Mouse (Mus musculus) CH12.LX (cell line): ENCODE measurements around the gene Kat8. TPM values are rescaled to one million over a fixed set of nuclear protein-coding genes. Genes with fewer than 3 reads are reported as not detected.

Source experiments
- DNase-seq: peaks from one replicate; pipeline ENCODE4 v3.0.0-alpha.2; 2013; ENCODE audit errors: extremely low read depth
- H3K27ac ChIP-seq: 2 replicates; pipeline ENCODE4 v1.5.1; 2012; ENCODE audit warnings: low read depth, mild to moderate bottlenecking, control low read depth, moderate library complexity; ENCODE audit not compliant: insufficient read depth
- H3K27me3 ChIP-seq: replicated peaks from 2 replicates; pipeline ENCODE3; 2012; ENCODE audit warnings: inconsistent platforms
- H3K36me3 ChIP-seq, 2 experiments: replicated peaks in 1 of 2; 2 replicates each; pipeline versions ENCODE3 to v1.6.1; 2012; ENCODE audit warnings: inconsistent platforms in 1 of 2, low read length in 1 of 2, mild to moderate bottlenecking in 1 of 2, mixed read lengths in 1 of 2, moderate library complexity in 1 of 2; ENCODE audit not compliant: control insufficient read depth in 1 of 2, insufficient read depth in 1 of 2
- H3K4me1 ChIP-seq, 2 experiments: 2 replicates each; pipeline ENCODE4 v1.6.1; 2012; ENCODE audit warnings: inconsistent platforms in 1 of 2, moderate library complexity in 1 of 2; ENCODE audit not compliant: insufficient read depth in 2 of 2, control insufficient read depth in 1 of 2
- H3K4me2 ChIP-seq: 2 replicates; pipeline ENCODE4 v1.6.1; 2012; ENCODE audit warnings: low read depth, mild to moderate bottlenecking, control low read depth; ENCODE audit not compliant: poor library complexity, insufficient read depth, severe bottlenecking
- H3K4me3 ChIP-seq, 3 experiments: fragments of 150-350 bp in 1 of 3; sonication (generic) in 1 of 3; replicated peaks in 1 of 3; 2 replicates each; pipeline versions ENCODE3 to v1.5.1; 2011 to 2012; ENCODE audit warnings: low read depth in 2 of 3, low read length in 2 of 3, mild to moderate bottlenecking in 2 of 3, moderate library complexity in 2 of 3, control low read depth in 1 of 3, improper control_type of control experiment in 1 of 3, inconsistent platforms in 1 of 3, mixed read lengths in 1 of 3; ENCODE audit not compliant: poor library complexity in 1 of 3
- H3K79me2 ChIP-seq: replicated peaks from 2 replicates; pipeline ENCODE4 v1.6.1; 2012; ENCODE audit warnings: mild to moderate bottlenecking, moderate library complexity; ENCODE audit not compliant: control insufficient read depth, poor library complexity, insufficient read depth, severe bottlenecking; ENCODE audit errors: extremely low read depth
- H3K9ac ChIP-seq: 2 replicates; pipeline ENCODE4 v1.6.1; 2012; ENCODE audit warnings: low read depth, mild to moderate bottlenecking, control low read depth, moderate library complexity; ENCODE audit not compliant: insufficient read depth
- H3K9me3 ChIP-seq: replicated peaks from 2 replicates; pipeline ENCODE3; 2012; ENCODE audit warnings: low read length, inconsistent platforms, mixed read lengths
- BHLHE40 ChIP-seq: IDR thresholded peaks from 2 replicates; pipeline ENCODE4 v1.6.1; 2011; ENCODE audit warnings: mild to moderate bottlenecking, low read depth, low read length, improper control_type of control experiment
- CHD2 ChIP-seq: IDR thresholded peaks from 2 replicates; pipeline ENCODE4 v1.6.1; 2011; ENCODE audit warnings: low read length, improper control_type of control experiment
- CTCF ChIP-seq, 2 experiments: IDR thresholded peaks in 1 of 2; conservative IDR thresholded peaks in 1 of 2; 2 replicates each; pipeline ENCODE4 v1.5.1; 2011 to 2012; ENCODE audit warnings: low read depth in 2 of 2, low read length in 2 of 2, improper control_type of control experiment in 1 of 2, inconsistent platforms in 1 of 2, mild to moderate bottlenecking in 1 of 2, moderate library complexity in 1 of 2
- ELF1 ChIP-seq: IDR thresholded peaks from 2 replicates; pipeline ENCODE4 v1.6.1; 2014; ENCODE audit warnings: low read depth, mild to moderate bottlenecking, inconsistent platforms, low read length, improper control_type of control experiment
- EP300 ChIP-seq: IDR thresholded peaks from 2 replicates; pipeline ENCODE4 v1.6.1; 2011; ENCODE audit warnings: low read length, improper control_type of control experiment
- ETS1 ChIP-seq: conservative IDR thresholded peaks from 2 replicates; pipeline ENCODE4 v1.6.1; 2012; ENCODE audit warnings: low read depth, mild to moderate bottlenecking, inconsistent platforms, low read length, improper control_type of control experiment, moderate library complexity
- HCFC1 ChIP-seq: IDR thresholded peaks from 2 replicates; pipeline ENCODE4 v1.6.1; 2012; ENCODE audit warnings: low read depth, mild to moderate bottlenecking, inconsistent platforms, low read length, improper control_type of control experiment
- IRF4 ChIP-seq: IDR thresholded peaks from 2 replicates; pipeline ENCODE4 v1.6.1; 2014; ENCODE audit warnings: low read depth, mild to moderate bottlenecking, inconsistent platforms, low read length, improper control_type of control experiment
- JUN ChIP-seq: IDR thresholded peaks from 2 replicates; pipeline ENCODE4 v1.6.1; 2011; ENCODE audit warnings: low read depth, mild to moderate bottlenecking, low read length, improper control_type of control experiment, moderate library complexity; ENCODE audit not compliant: insufficient read depth
- MAFK ChIP-seq: IDR thresholded peaks from 2 replicates; pipeline ENCODE4 v1.6.1; 2011; ENCODE audit warnings: low read length, improper control_type of control experiment; ENCODE audit not compliant: insufficient replicate concordance
- MEF2A ChIP-seq: IDR thresholded peaks from 2 replicates; pipeline ENCODE4 v1.6.1; 2014; ENCODE audit warnings: low read depth, mild to moderate bottlenecking, inconsistent platforms, low read length, improper control_type of control experiment, borderline replicate concordance
- MXI1 ChIP-seq: IDR thresholded peaks from 2 replicates; pipeline ENCODE4 v1.6.1; 2011; ENCODE audit warnings: mild to moderate bottlenecking, low read depth, low read length, improper control_type of control experiment
- NELFE ChIP-seq: IDR thresholded peaks from 2 replicates; pipeline ENCODE4 v1.6.1; 2011; ENCODE audit warnings: low read depth, low read length, improper control_type of control experiment
- POLR2A ChIP-seq: IDR thresholded peaks from 2 replicates; pipeline ENCODE4 v1.6.1; 2011; ENCODE audit warnings: low read depth, mild to moderate bottlenecking, improper control_type of control experiment, low read length
- POLR2AphosphoS2 ChIP-seq: IDR thresholded peaks from 2 replicates; pipeline ENCODE4 v1.6.1; 2011; ENCODE audit warnings: low read depth, low read length, improper control_type of control experiment
- RCOR1 ChIP-seq: conservative IDR thresholded peaks from 2 replicates; pipeline ENCODE4 v1.6.1; 2012; ENCODE audit warnings: low read depth, mild to moderate bottlenecking, inconsistent platforms, low read length, improper control_type of control experiment
- USF1 ChIP-seq: IDR thresholded peaks from 2 replicates; pipeline ENCODE4 v1.6.1; 2014; ENCODE audit warnings: low read depth, mild to moderate bottlenecking, inconsistent platforms, low read length, improper control_type of control experiment
- USF2 ChIP-seq: conservative IDR thresholded peaks from 2 replicates; pipeline ENCODE4 v1.6.1; 2011; ENCODE audit warnings: low read depth, low read length, improper control_type of control experiment
- ZC3H11A ChIP-seq: IDR thresholded peaks from 2 replicates; pipeline ENCODE4 v1.6.1; 2012; ENCODE audit warnings: low read depth, mild to moderate bottlenecking, inconsistent platforms, low read length, improper control_type of control experiment
- ZKSCAN1 ChIP-seq: IDR thresholded peaks from 2 replicates; pipeline ENCODE4 v1.6.1; 2012; ENCODE audit warnings: low read depth, inconsistent platforms, low read length, improper control_type of control experiment, borderline replicate concordance
- ZMIZ1 ChIP-seq: IDR thresholded peaks from 2 replicates; pipeline ENCODE4 v1.6.1; 2012; ENCODE audit warnings: low read depth, mild to moderate bottlenecking, inconsistent platforms, low read length, improper control_type of control experiment
- dilution Hi-C: fragments of 300-500 bp; cut with MboI; formaldehyde crosslinking; loops from 2 replicates; pipeline ENCODE4 v1.14.3; 2020; ENCODE audit warnings: low sequenced_read_pairs; ENCODE audit not compliant: extremely low pct_unique_long_range_greater_than_20kb, extremely low pct_ligation_motif_present
- in situ Hi-C: fragments of 300-500 bp; cut with MboI; formaldehyde crosslinking; loops from 3 replicates; pipeline ENCODE4 v1.14.3; 2019; ENCODE audit warnings: low sequenced_read_pairs, low pct_ligation_motif_present, low pct_unique_long_range_greater_than_20kb, mixed read lengths
- polyA plus RNA-seq: library from polyadenylated mRNA; unstranded; fragments of >175 nt; gene quantifications from 2 replicates; pipeline ENCODE4 v1.2.1, GENCODE M21; 2012; ENCODE audit warnings: low read depth; ENCODE audit not compliant: insufficient read length
- total RNA-seq, 2 experiments: library from RNA; depleted of rRNA; stranded (reverse); fragments of 300-350 nt in 1 of 2; fragments of >200 nt in 1 of 2; gene quantifications; 2 replicates each; pipeline ENCODE4 v1.2.3; 2012 to 2014

Kat8 gene
- total and polyA plus RNA-seq, 3 experiments = 18.0 to 30.3 (median 22.9) TPM

DNA sequence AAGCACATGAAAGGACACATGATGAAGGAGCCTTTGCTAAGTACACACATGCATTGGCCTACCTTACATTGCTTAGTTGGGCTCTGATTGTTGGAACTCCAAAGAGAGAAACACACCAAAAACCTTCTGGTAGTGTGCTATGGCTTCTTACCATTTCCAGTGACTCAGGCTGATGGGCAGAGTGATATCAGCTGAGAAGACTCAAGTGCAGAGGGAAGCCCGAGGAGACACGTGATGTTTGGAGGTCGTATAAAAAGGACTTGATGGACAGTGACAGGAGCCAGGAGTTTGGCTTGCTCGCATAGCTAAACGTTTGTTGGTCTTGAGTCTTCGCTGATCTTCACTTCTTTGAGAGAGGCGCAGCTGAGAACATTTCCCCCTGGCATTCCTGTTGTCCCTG lies 14.8 kb upstream of the Kat8 start:
- H3K4me1 ChIP-seq = 0 out of 4 replicates have a peak, but pooled peaks cover 0 to 2% of the 10 kb centered on the region in 2 experiments
- H3K27me3 ChIP-seq = no peaks in the 10 kb centered on the region
- TF ChIP-seq HCFC1 (no peak), ZC3H11A (no peak), JUN (no peak), ETS1 (no peak), POLR2A (no peak), USF1 (no peak), ZMIZ1 (no peak)
- no peak overlapping the region for H3K4me2 ChIP-seq
- no peak overlapping the region for H3K27ac ChIP-seq
- peaks cover 0 to 20% of the 10 kb centered on the region in 2 experiments for H3K36me3 ChIP-seq
- H3K79me2 ChIP-seq = no peaks in the 10 kb centered on the region
- no peak for DNase-seq
- no peak overlapping the region for H3K4me3 ChIP-seq
- H3K9me3 ChIP-seq = peaks cover 3% of the 10 kb centered on the region
- dilution Hi-C loops (no loop called here), in situ Hi-C loops (no loop called here)
- no peak overlapping the region for H3K9ac ChIP-seq

DNA sequence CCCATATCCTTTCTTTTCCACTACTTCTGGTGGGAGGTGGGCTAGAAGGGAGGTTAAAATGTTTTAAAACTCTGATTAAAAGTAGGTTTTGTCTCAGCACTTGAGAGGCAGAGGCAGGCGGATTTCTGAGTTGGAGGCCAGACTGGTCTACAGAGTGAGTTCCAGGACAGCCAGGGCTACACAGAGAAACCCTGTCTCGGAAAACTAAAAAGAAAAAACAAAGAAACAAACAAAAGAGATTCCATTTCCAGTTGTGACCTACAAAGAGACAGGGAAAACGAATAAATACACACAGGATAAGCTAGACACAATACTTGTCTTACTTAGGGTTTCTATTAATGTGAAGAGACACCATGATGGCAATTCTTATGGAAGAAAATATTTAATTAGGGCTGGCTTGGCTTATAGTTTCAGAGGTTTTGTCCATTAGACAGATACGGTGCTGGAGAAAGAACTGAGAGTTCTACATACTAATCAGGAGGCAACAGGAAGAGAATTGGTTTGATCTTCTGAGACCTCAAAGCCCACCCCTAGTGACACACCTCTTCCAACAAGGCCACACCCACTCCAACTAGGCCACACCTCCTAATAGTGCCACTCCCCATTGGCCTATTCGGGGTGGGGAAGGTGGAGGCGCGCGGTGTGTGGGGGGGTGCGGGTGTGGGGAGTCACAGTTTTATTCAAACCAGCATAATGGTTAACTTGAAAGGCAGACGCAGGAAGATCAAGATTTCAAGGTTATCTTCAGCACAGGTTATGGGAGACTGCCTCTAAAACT lies 13.9 kb upstream of the Kat8 start:
- in situ Hi-C loops = no loop called here
- Histone ChIP-seq H3K4me1 (peaks cover 0 to 2% of the 10 kb centered on the region in 2 experiments; a peak in 1 of 4 replicates), H3K4me2 (no peak overlapping the region), H3K9me3 (peaks cover 3% of the 10 kb centered on the region), H3K4me3 (no peak overlapping the region), H3K9ac (no peak overlapping the region), H3K36me3 (peaks cover 0 to 13% of the 10 kb centered on the region in 2 experiments), H3K79me2 (no peaks in the 10 kb centered on the region), H3K27ac (no peak overlapping the region), H3K27me3 (no peaks in the 10 kb centered on the region)
- dilution Hi-C loops = no loop called here
- DNase-seq = no peak
- TF ChIP-seq MXI1 (no peak), POLR2AphosphoS2 (no peak), MEF2A (no peak), ZKSCAN1 (no peak), ETS1 (no peak), NELFE (no peak), IRF4 (no peak)

DNA sequence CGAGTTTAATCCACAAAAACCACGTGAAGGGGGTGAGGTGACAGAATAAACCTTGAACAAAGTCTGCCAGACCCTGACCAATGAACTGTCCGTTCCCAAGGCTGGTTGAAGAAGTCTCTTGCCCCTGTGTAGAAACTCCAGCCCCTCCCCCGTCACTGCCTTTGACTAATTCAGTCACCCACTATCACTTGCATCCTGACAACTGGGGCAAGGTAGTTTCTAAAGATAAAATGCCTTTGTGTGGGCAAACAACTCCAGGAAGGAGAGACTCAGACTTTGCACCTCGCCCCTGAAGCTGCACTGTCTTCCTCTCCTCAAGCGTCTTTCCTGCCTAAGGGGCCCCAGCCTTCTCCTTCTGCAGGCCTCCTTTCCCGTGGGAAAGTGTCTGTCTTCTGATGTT lies 12.3 kb upstream of the Kat8 start:
- TF ChIP-seq RCOR1 (no peak), EP300 (no peak), MAFK (no peak), ZC3H11A (no peak), CTCF (conservative IDR thresholded peaks at IDR 0.05 in 1 of 2, IDR thresholded peaks at IDR 0.05 in 1 of 2; ENCODE audit: low read depth in 2 of 2, low read length in 2 of 2) (no peak), CHD2 (no peak), USF2 (no peak), MEF2A (no peak), BHLHE40 (no peak), ELF1 (no peak)
- no peak overlapping the region for H3K9ac ChIP-seq
- no peak overlapping the region for H3K4me2 ChIP-seq
- no peaks in the 10 kb centered on the region for H3K79me2 ChIP-seq
- H3K27ac ChIP-seq = no peak overlapping the region
- no peaks in the 10 kb centered on the region for H3K27me3 ChIP-seq
- peaks cover 6 to 9% of the 10 kb centered on the region in 2 experiments; a peak in 3 of 4 replicates for H3K4me1 ChIP-seq
- no peak overlapping the region for H3K4me3 ChIP-seq
- peaks cover 3% of the 10 kb centered on the region for H3K9me3 ChIP-seq
- DNase-seq = no peak
- dilution Hi-C loops = no loop called here
- H3K36me3 ChIP-seq = peaks cover 0 to 6% of the 10 kb centered on the region in 2 experiments
- in situ Hi-C loops = no loop called here
